Mouse (Mus musculus): ENCODE measurements at regions not wholly inside any gene's neighbourhood (a gene's known extent, or its start where the extent isn't known, plus 50 kb on each side); places are given as distances from the start of the nearest gene placed in this dataset.
A peak's percentile ranks its signal among the peaks of the same experiment; 100 is the strongest.

GRCm38 (mm10) chr7:52399513-52399912 lies 384.0 kb upstream of the 1700015G11Rik start:
- H3K9ac ChIP-seq (replicated peaks; ENCODE audit: low read length) = no peak overlapping the region
- H3K4me3 ChIP-seq (replicated peaks; ENCODE audit: low read depth, low read length) = no peak overlapping the region
- no peaks in the 10 kb centered on the region for H3K36me3 ChIP-seq (ENCODE audit: control insufficient read depth, insufficient read depth, low read length)
- ATAC-seq (ENCODE audit: low FRiP score, low TSS enrichment) = no peak
- no peak overlapping the region for H3K27ac ChIP-seq (replicated peaks; ENCODE audit: low read depth, low read length)
- DNase-seq = peak; percentile 63
- no peaks in the 10 kb centered on the region for H3K9me3 ChIP-seq (ENCODE audit: control insufficient read depth, low read length)
- no peaks in the 10 kb centered on the region for H3K27me3 ChIP-seq (ENCODE audit: control insufficient read depth, insufficient read depth, low read length)
- H3K4me1 ChIP-seq (ENCODE audit: control insufficient read depth, insufficient read depth, low read length) = no peaks in the 10 kb centered on the region
- WGBS = 64% methylated on average over 3 of the region's 3 CpGs
- no peak overlapping the region for H3K4me2 ChIP-seq (ENCODE audit: low read length)

DNA sequence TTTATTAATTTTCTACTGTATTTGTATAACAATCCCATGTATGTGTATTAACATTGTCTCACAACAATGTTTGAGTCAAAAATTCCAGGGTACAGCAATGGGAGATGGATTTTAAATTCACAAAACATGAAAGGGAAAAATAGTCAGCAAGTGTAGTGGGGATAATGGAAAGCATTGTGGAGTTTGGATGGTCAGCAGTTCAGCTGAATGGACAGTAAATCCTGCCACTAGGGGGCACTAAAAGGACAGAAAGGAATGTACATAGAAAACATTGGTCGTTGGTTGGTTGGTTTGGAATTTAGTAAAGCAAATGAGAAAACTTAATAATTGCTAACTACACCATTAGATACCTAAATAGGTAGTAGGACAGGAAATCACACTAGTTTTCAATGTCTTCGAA lies 376.3 kb upstream of the 1700015G11Rik start:
- Histone ChIP-seq H3K4me1 (ENCODE audit: control insufficient read depth, insufficient read depth, low read length) (no peaks in the 10 kb centered on the region), H3K4me3 (replicated peaks; ENCODE audit: low read depth, low read length) (no peak overlapping the region), H3K9ac (replicated peaks; ENCODE audit: low read length) (no peak overlapping the region), H3K36me3 (ENCODE audit: control insufficient read depth, insufficient read depth, low read length) (no peaks in the 10 kb centered on the region), H3K9me3 (ENCODE audit: control insufficient read depth, low read length) (no peaks in the 10 kb centered on the region), H3K4me2 (ENCODE audit: low read length) (no peak overlapping the region), H3K27ac (replicated peaks; ENCODE audit: low read depth, low read length) (no peak overlapping the region), H3K27me3 (ENCODE audit: control insufficient read depth, insufficient read depth, low read length) (no peaks in the 10 kb centered on the region)
- 23% methylated on average over 2 of the region's 2 CpGs for WGBS
- DNase-seq (peak; percentile 90), ATAC-seq (ENCODE audit: low FRiP score, low TSS enrichment) (no peak; the same call in 1 of the 2 replicates)
